Mouse (Mus musculus) erythroblast, embryonic 14.5 days (primary cell): ENCODE measurements at regions not wholly inside any gene's neighbourhood (a gene's known extent, or its start where the extent isn't known, plus 50 kb on each side); places are given as distances from the start of the nearest gene placed in this dataset.

Source experiments
- GATA1 ChIP-seq: IDR thresholded peaks from 2 replicates; pipeline ENCODE4 v1.6.1; 2012; ENCODE audit warnings: low read length, inconsistent platforms, mixed read lengths
- TAL1 ChIP-seq: IDR thresholded peaks from 3 replicates; pipeline ENCODE4 v1.6.1; 2012; ENCODE audit warnings: low read length, inconsistent platforms, mixed read lengths

DNA sequence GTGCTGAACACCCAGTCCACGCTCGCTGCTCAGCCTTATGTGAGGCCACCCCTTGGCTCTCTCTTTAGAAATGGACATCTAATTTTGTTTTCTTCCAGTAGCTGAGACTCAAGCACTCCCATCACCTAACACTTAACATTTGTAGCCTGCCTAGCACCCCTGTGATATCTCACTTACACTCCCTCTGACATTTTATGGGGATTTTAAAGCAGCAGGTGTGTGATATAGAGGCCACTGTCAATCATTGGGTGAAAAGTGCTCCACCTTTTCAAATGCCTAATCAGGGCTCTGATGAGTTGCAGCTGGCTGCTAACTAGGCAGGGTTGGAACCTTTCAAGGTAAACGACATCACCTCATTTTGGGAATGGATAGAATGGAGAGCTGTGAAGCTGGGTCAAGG, 90.2 kb downstream of the Gm12728 start:
- TF ChIP-seq GATA1 (no peak), TAL1 (no peak)
